Mouse (Mus musculus): ENCODE results near the gene Fam166b.

DNA sequence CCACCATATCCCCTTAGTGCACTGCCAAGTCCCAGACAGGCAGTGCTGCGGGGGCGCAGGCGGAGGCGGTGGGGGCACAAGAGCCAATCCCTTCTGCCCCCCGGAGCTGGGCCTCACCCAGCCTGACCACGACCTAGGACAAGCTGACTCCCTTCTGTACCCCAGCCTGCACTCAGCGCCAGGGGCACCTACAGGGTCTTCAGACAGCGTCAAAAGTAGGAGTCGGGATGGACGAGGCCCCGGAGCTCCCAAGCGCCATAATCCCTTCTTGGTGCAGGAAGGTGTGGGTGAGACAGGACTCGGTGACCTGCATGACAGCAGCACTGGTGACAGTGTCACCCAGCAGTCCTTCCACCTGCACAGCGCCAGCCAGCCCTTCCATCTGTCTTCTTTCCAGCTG is 14.2 kb downstream of the Fam166b start:
- TF ChIP-seq CTCF (IDR thresholded peaks at IDR 0.05), result no peak
- TF ChIP-seq EP300 (IDR thresholded peaks at IDR 0.05; ENCODE audit: insufficient read depth, low read depth, low read length), result no peak

Data from heart, adult 2 months (tissue).